10 mouse cellular contexts compared by ENCODE assay signal in the genomic region with DNA sequence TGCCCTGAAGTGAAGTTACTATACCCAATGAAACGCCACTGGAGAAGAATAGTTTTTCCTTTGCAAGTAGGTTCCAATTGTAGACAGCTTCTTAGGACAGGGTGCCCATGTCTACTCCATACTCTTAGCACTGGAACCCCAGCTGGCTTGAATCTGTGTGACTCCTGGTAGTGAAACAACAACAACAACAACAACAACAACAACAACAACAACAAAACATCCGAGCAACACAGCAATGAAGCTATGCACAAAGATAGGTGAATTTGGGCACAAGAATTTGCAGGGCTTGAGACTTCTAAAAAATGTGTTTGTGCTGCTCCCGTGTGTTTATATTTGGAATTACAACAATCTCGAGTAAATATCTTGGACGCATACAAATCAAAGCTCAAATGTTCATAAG. TPM values are rescaled to one million over a fixed set of nuclear protein-coding genes. Genes with fewer than 3 reads are reported as not detected.
DNase-seq lines count a peak whose midpoint lies in the region; ATAC-seq and TF ChIP-seq lines count a peak whose summit lies in the region.
"Had no signal": no experiment of that assay in that cellular context is flagged by ENCODE, and none has a peak within 500 bp of the region (broad histone marks: within the 10 kb centered on the region; RNA-seq: fewer than 3 reads in every experiment).

No protein-coding gene starts in this region.

- peak; percentile 62 for ATAC-seq in hindbrain, embryonic 14.5 days (ENCODE audit: low FRiP score)
- ATAC-seq in neural tube, embryonic 14.5 days (ENCODE audit: low read depth): peak; percentile 72
- no peak for ATAC-seq in megakaryocyte-erythroid progenitor cell, adult 5-6 weeks (replicated peaks; ENCODE audit: low FRiP score, low TSS enrichment, poor library complexity, severe bottlenecking)

- TF ChIP-seq POLR2A in lung, adult 2 months (IDR thresholded peaks at IDR 0.05; ENCODE audit: borderline replicate concordance, extremely low read depth, low read depth, low read length): no peak

- no peaks in the 10 kb centered on the region for H3K4me1 ChIP-seq in lung, adult 2 months (ENCODE audit: control insufficient read depth, insufficient read depth, low read length)
- no peaks in the 10 kb centered on the region for H3K4me1 ChIP-seq in hindbrain, embryonic 14.5 days (replicated peaks; ENCODE audit: control insufficient read depth, insufficient read depth, low read length)
- no peaks in the 10 kb centered on the region for H3K4me1 ChIP-seq in neural tube, embryonic 14.5 days (ENCODE audit: control insufficient read depth, insufficient read depth, low read length)
- H3K4me1 ChIP-seq: embryonic facial prominence, embryonic 13.5 days had no signal

- no peak overlapping the region for H3K9ac ChIP-seq in hindbrain, embryonic 14.5 days
- no peak overlapping the region for H3K9ac ChIP-seq in neural tube, embryonic 14.5 days (replicated peaks; ENCODE audit: low read depth, low read length)
- H3K9ac ChIP-seq: embryonic facial prominence, embryonic 13.5 days had no signal

- DNase-seq in lung, postnatal 10 days: peak; percentile 5
- DNase-seq in lung, adult 2 months: no peak
- DNase-seq in c-Kit-positive CD71-negative TER-119-negative erythroid progenitor cells, embryonic 14.5 days (ENCODE audit: low read depth): peak; percentile 4
- DNase-seq in hindbrain, embryonic 14.5 days (ENCODE audit: low spot score): peak; percentile 74
- no peak for DNase-seq in spleen, postnatal 14 days (ENCODE audit: low spot score in 2 of 2)
- DNase-seq in cerebellum, postnatal 36 days: no peak

- no peaks in the 10 kb centered on the region for H3K27me3 ChIP-seq in hindbrain, embryonic 14.5 days (ENCODE audit: control insufficient read depth, insufficient read depth, low read length)
- H3K27me3 ChIP-seq in neural tube, embryonic 14.5 days (ENCODE audit: control insufficient read depth, insufficient read depth, low read length): no peaks in the 10 kb centered on the region
- H3K27me3 ChIP-seq: embryonic facial prominence, embryonic 13.5 days had no signal

- H3K4me2 ChIP-seq in hindbrain, embryonic 14.5 days (replicated peaks): no peak overlapping the region
- no peak overlapping the region for H3K4me2 ChIP-seq in neural tube, embryonic 14.5 days (ENCODE audit: low read depth, low read length)
- H3K4me2 ChIP-seq: embryonic facial prominence, embryonic 13.5 days had no signal

- H3K27ac ChIP-seq in hindbrain, embryonic 14.5 days: no peak overlapping the region
- H3K27ac ChIP-seq in neural tube, embryonic 14.5 days (ENCODE audit: low read depth, low read length): no peak overlapping the region
- H3K27ac ChIP-seq: embryonic facial prominence, embryonic 13.5 days had no signal

- H3K9me3 ChIP-seq in hindbrain, embryonic 14.5 days (ENCODE audit: control insufficient read depth, low read length): no peaks in the 10 kb centered on the region
- H3K9me3 ChIP-seq in neural tube, embryonic 14.5 days (ENCODE audit: control insufficient read depth, low read length): no peaks in the 10 kb centered on the region
- H3K9me3 ChIP-seq: embryonic facial prominence, embryonic 13.5 days had no signal

- no peaks in the 10 kb centered on the region for H3K36me3 ChIP-seq in hindbrain, embryonic 14.5 days (replicated peaks; ENCODE audit: control insufficient read depth, insufficient read depth)
- H3K36me3 ChIP-seq in neural tube, embryonic 14.5 days (ENCODE audit: control insufficient read depth, insufficient read depth, low read length): no peaks in the 10 kb centered on the region
- H3K36me3 ChIP-seq: embryonic facial prominence, embryonic 13.5 days had no signal

- no peak for TF ChIP-seq CTCF in lung, adult 2 months (IDR thresholded peaks at IDR 0.05; ENCODE audit: insufficient read depth, low read length)

- 19% methylated on average over 5 of the region's 5 CpGs for WGBS in lung, adult 2 months
- 28% methylated on average over 5 of the region's 5 CpGs for WGBS in hindbrain, embryonic 14.5 days
- 20% methylated on average over 5 of the region's 5 CpGs for WGBS in neural tube, embryonic 14.5 days

- H3K4me3 ChIP-seq in lung, adult 2 months (replicated peaks; ENCODE audit: extremely low read depth, low read depth, low read length): no peak overlapping the region
- H3K4me3 ChIP-seq in hindbrain, embryonic 14.5 days (replicated peaks; ENCODE audit: low read length): no peak overlapping the region
- no peak overlapping the region for H3K4me3 ChIP-seq in neural tube, embryonic 14.5 days (ENCODE audit: low read depth, low read length)
- H3K4me3 ChIP-seq: embryonic facial prominence, embryonic 13.5 days had no signal

RNA-seq across cellular contexts. Expression of a gene that starts 19.2 kb away (rescaled TPM):
- polyA plus RNA-seq in lung, adult 2 months (2012; rRNA removed): not detected in 2 replicates
- not detected in 2 replicates for polyA plus RNA-seq in hindbrain, embryonic 14.5 days (2014; fragmentation: Nextera tagmentation; extraction: Ambion mirVana)
- polyA plus RNA-seq in neural tube, embryonic 14.5 days (2014; fragmentation: Nextera tagmentation; extraction: Ambion mirVana): not detected in 2 replicates
- total RNA-seq in megakaryocyte-erythroid progenitor cell, adult 5-6 weeks (2014; fragmentation: Nextera tagmentation): not detected in 2 replicates
- total RNA-seq in megakaryocyte-erythroid progenitor cell, adult 5-6 weeks (2017): not detected in 2 replicates
- total RNA-seq: layer of hippocampus, postnatal 14 days had no signal
- polyA plus RNA-seq: embryonic facial prominence, embryonic 13.5 days had no signal

Comparison
In these comparisons a context has a peak if more than half of its experiments do, and no peak if none do; other contexts are left out.
1. DNase-seq: peak in lung, postnatal 10 days (single experiment), c-Kit-positive CD71-negative TER-119-negative erythroid progenitor cells, embryonic 14.5 days (single experiment) and hindbrain, embryonic 14.5 days (single experiment); none in lung, adult 2 months (single experiment), spleen, postnatal 14 days (0 of 2) and cerebellum, postnatal 36 days (0 of 2).